ENCODE assay signal across 8 mouse cellular contexts in the genomic region with DNA sequence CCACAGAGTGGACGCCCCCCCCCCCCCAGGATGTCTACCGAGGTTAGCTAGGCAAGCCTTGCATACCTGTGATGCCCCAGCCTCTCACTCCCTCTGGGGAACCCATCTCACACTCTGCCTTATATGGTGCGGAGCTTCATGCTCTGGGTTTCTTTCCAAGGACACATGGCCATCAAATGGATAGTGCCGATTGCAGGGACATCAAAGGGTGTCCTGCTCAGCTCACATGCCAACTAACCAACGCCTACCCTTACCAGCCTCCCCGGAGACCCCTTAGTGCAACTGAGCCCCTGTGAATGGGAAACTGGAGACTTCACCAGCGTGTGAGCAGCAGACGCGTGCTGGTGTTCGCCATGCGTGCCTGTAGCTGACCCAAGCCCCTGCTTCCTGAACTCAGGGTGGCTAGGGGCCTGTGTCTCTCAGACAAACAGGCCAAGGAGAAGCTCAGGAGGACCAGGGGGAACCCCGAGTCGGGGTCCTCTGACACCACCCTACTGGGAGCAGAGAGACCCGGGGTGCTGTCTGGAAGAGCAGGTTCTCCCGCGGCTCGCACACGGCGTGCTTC. TPM values are rescaled to one million over a fixed set of nuclear protein-coding genes. Genes with fewer than 3 reads are reported as not detected.
DNase-seq lines count a peak whose midpoint lies in the region; ATAC-seq and TF ChIP-seq lines count a peak whose summit lies in the region.

No protein-coding gene starts in this region.

- H3K36me3 ChIP-seq in testis, adult 2 months (ENCODE audit: control insufficient read depth, insufficient read depth, low read length), result no peaks in the 10 kb centered on the region
- H3K36me3 ChIP-seq in hindbrain, embryonic 11.5 days (ENCODE audit: control insufficient read depth, insufficient read depth, low read length), result no peaks in the 10 kb centered on the region
- H3K36me3 ChIP-seq in midbrain, embryonic 14.5 days (ENCODE audit: control insufficient read depth, insufficient read depth, low read length), result no peaks in the 10 kb centered on the region

- peak overlapping the region; percentile 97 for H3K9ac ChIP-seq in hindbrain, embryonic 11.5 days (ENCODE audit: low read depth, low read length)
- peak overlapping the region; percentile 99 for H3K9ac ChIP-seq in midbrain, embryonic 14.5 days (replicated peaks; ENCODE audit: low read length)

- H3K4me2 ChIP-seq in hindbrain, embryonic 11.5 days (replicated peaks; ENCODE audit: low read depth, low read length), result peak overlapping the region; percentile 99
- peak overlapping the region; percentile 94 for H3K4me2 ChIP-seq in midbrain, embryonic 14.5 days (ENCODE audit: low read length)

- no peak for DNase-seq in frontal cortex, postnatal 25 days (ENCODE audit: low spot score in 2 of 2)
- DNase-seq in testis, postnatal 10 days (ENCODE audit: low spot score), result no peak
- DNase-seq in hindbrain, embryonic 11.5 days (ENCODE audit: low spot score), result peak; percentile 54
- DNase-seq in midbrain, embryonic 14.5 days, result peak; percentile 66
- DNase-seq in natural killer cell, adult 2 months (ENCODE audit: low spot score in 2 of 2), result no peak
- no peak for DNase-seq in kidney, adult 11 months

- H3K27me3 ChIP-seq in testis, adult 2 months (ENCODE audit: control insufficient read depth, insufficient read depth, low read length), result no peaks in the 10 kb centered on the region
- H3K27me3 ChIP-seq in hindbrain, embryonic 11.5 days (ENCODE audit: control insufficient read depth, insufficient read depth, low read length), result no peaks in the 10 kb centered on the region
- no peaks in the 10 kb centered on the region for H3K27me3 ChIP-seq in midbrain, embryonic 14.5 days (ENCODE audit: control insufficient read depth, insufficient read depth, low read length)

- H3K4me3 ChIP-seq in testis, adult 2 months (ENCODE audit: control insufficient read depth, low read depth, low read length), result peak overlapping the region; percentile 77
- peak overlapping the region; percentile 83 for H3K4me3 ChIP-seq in hindbrain, embryonic 11.5 days (ENCODE audit: low read depth, low read length)
- H3K4me3 ChIP-seq in midbrain, embryonic 14.5 days (replicated peaks; ENCODE audit: low read depth, low read length), result peak overlapping the region; percentile 90

- H3K9me3 ChIP-seq in hindbrain, embryonic 11.5 days (ENCODE audit: control insufficient read depth, low read length), result no peaks in the 10 kb centered on the region
- H3K9me3 ChIP-seq in midbrain, embryonic 14.5 days (ENCODE audit: control insufficient read depth, low read length), result no peaks in the 10 kb centered on the region

- ATAC-seq in frontal cortex, adult (ENCODE audit: low TSS enrichment), result peak; percentile 15; the same call in 1 of the 2 replicates
- peak; percentile 42 for ATAC-seq in hindbrain, embryonic 11.5 days (ENCODE audit: low FRiP score)
- ATAC-seq in midbrain, embryonic 14.5 days (ENCODE audit: low FRiP score, low TSS enrichment), result peak; percentile 29; the same call in 1 of the 2 replicates

- H3K4me1 ChIP-seq in testis, adult 2 months (ENCODE audit: control insufficient read depth, insufficient read depth, low read length), result peaks cover 15% of the 10 kb centered on the region
- peaks cover 11% of the 10 kb centered on the region for H3K4me1 ChIP-seq in hindbrain, embryonic 11.5 days (replicated peaks; ENCODE audit: control insufficient read depth, insufficient read depth, low read length)
- H3K4me1 ChIP-seq in midbrain, embryonic 14.5 days (ENCODE audit: control insufficient read depth, insufficient read depth, low read length), result peaks cover 15% of the 10 kb centered on the region

- no peak for TF ChIP-seq CTCF in testis, adult 2 months (IDR thresholded peaks at IDR 0.05; ENCODE audit: control insufficient read depth, insufficient read depth, insufficient replicate concordance, low read depth, low read length)

- 6% methylated on average over 18 of the region's 19 CpGs for WGBS in hindbrain, embryonic 11.5 days
- WGBS in midbrain, embryonic 14.5 days, result 8% methylated on average over 16 of the region's 19 CpGs

- no peak for TF ChIP-seq POLR2A in testis, adult 2 months (IDR thresholded peaks at IDR 0.05; ENCODE audit: control insufficient read depth, low read depth, low read length)

- no peak overlapping the region for H3K27ac ChIP-seq in testis, adult 2 months (ENCODE audit: control insufficient read depth, insufficient read depth, low read depth, low read length)
- H3K27ac ChIP-seq in hindbrain, embryonic 11.5 days (ENCODE audit: low read depth, low read length), result peak overlapping the region; percentile 78
- peak overlapping the region; percentile 84 for H3K27ac ChIP-seq in midbrain, embryonic 14.5 days (replicated peaks; ENCODE audit: low read depth, low read length)

RNA-seq across cellular contexts. Expression of gene Sdc3, which starts 0.4 kb away (rescaled TPM):
- 73.1 and 75.3 TPM in 2 replicates for polyA plus RNA-seq in testis, adult 2 months (2012; rRNA removed)
- polyA plus RNA-seq in hindbrain, embryonic 11.5 days (2014; fragmentation: Nextera tagmentation; extraction: Ambion mirVana), result 12.0 and 15.2 TPM in 2 replicates
- polyA plus RNA-seq in midbrain, embryonic 14.5 days (2014; fragmentation: Nextera tagmentation; extraction: Ambion mirVana), result 95.3 and 95.7 TPM in 2 replicates

Comparison
In these comparisons a context has a peak if more than half of its experiments do, and no peak if none do; other contexts are left out.
1. DNase-seq: peak in hindbrain, embryonic 11.5 days (single experiment) and midbrain, embryonic 14.5 days (single experiment); none in frontal cortex, postnatal 25 days (0 of 2), testis, postnatal 10 days (single experiment), natural killer cell, adult 2 months (0 of 2) and kidney, adult 11 months (single experiment).
2. Peak in every context shown above with its lines, with median percentiles within 50 percentile points of each other: ATAC-seq and H3K4me3 ChIP-seq.